Mouse (Mus musculus) liver, embryonic 14.5 days (tissue): ENCODE measurements at regions not wholly inside any gene's neighbourhood (a gene's known extent, or its start where the extent isn't known, plus 50 kb on each side); places are given as distances from the start of the nearest gene placed in this dataset.

Source experiments
- CTCF ChIP-seq: IDR thresholded peaks from 2 replicates; pipeline ENCODE4 v1.5.1; 2016; ENCODE audit warnings: antibody characterized with exemption, low read depth, control low read depth
- EP300 ChIP-seq: IDR thresholded peaks from 2 replicates; pipeline ENCODE4 v1.6.1; 2016; ENCODE audit warnings: antibody characterized with exemption, low read depth

GRCm38 (mm10) chr10:60973615-60974014, 115.5 kb upstream of the Pcbd1 start:
- TF ChIP-seq CTCF (no peak), EP300 (no peak)
